Mouse (Mus musculus) spleen, postnatal 4 days (tissue): ENCODE data around the gene Zfp109.

Experiments
- DNase-seq, 2 experiments: peaks; one replicate each; pipeline ENCODE4 v3.0.0; 2022; ENCODE audit warnings: low spot score in 2 of 2

The Zfp109 gene

GRCm38 (mm10) chr7:24208282-24208886 lies 29.0 kb downstream of the Zfp109 start:
- no peak for DNase-seq

DNA sequence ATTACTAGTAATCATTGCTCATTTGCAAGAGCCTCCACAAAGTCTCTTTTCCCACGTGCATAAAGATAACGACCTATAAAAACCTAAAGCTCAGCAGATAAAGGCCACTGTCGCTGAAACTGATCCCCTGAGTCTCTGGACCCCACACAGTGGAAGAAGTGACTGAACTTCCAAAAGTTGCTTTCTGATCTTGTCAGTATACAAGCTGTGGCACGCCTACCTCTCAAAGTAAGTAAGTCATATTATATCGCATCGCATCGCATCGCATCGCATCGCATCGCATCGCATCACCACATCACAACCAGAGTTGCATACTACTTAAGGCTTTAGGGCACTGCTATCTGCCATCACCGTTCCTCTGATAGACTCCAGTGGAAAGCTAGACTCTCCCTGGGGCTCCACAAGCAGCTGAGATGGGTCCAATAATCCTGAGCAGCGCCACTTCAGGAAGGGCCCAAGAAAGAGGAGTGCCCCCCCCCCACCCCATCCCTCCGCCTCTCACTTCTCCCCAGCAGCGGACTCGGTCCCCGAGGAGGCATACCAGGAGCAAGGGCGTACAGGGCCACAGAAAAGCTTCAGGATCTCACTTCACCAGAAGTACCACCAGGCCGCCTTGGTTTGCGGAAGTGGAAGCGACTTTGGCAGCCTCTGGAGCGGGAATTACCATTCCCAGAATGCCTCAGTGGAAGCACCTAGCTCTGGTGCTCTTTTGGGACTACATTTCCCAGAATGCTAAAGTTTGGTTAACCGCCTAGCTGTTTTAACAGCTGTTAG lies 29.7 kb downstream of the Zfp109 start:
- DNase-seq: no peak

DNA sequence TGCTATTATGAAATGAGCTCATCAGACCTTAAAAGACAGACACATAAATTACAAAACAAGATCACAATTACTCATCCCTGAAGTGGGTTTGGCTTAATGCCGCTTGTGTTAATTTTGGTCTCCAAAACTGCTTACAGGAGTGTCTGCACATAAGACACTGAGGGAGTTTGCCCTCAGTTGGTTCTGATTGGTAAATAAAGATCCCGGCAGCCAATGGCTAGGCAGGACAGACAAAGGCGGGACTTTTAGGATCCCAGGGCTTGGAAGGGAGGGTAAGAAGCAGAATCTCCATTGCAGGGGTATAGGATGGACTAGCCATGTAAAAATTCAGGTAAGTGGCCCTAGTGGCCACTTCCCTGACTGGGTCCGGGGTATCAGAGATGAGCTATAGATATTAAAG lies 40.4 kb downstream of the Zfp109 start:
- DNase-seq: no peak

- DNase-seq: no peak
These were observed 44.2 kb downstream of the Zfp109 start for GRCm38 (mm10) chr7:24193157-24193556.

GRCm38 (mm10) chr7:24191361-24191760 lies 46.0 kb downstream of the Zfp109 start:
- DNase-seq: no peak

DNA sequence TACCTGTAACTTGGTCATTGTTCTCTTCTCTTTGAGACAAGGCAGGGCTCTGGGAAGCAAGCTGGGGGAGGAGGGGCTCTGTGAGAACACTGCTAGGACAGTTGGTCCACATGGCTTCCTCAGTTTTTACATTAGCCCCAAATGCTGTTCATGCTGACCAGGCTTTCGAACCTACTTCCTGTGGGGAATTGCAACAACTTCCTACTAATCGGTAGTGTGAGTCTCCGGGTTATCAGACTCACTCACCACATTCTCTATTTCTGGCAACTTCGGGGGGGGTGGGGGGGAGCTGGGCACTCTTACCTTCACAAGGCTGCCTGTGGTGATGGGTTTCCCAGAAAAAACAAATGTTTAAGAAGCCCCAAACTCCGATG lies 47.8 kb downstream of the Zfp109 start:
- peak in 1 of 2 experiments; percentile 38 for DNase-seq

GRCm38 (mm10) chr7:24188901-24189570 lies 48.3 kb downstream of the Zfp109 start:
- no peak for DNase-seq

DNA sequence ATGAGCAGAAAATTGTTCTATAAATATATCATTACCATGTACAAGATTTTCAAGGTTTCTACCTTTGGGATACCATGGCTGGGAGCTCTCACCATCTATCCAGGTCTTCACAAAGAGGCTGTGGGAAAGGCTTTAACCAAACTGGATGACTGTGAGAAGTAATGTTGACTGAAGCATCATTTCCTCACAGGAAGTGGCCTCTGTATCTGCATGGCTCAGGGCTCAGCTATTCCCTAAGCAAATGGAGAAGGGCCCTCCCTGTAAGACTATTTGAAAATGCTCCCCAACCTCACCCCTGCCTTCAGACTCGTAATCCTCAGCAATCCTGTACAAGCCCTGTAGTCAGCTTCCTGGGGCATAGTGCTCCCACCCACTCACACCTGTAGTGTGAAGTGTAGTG lies 49.7 kb downstream of the Zfp109 start:
- no peak for DNase-seq
